Mouse (Mus musculus) cerebellum, adult (tissue): ENCODE data around the gene Cd59a.
A peak's percentile ranks its signal among the peaks of the same experiment; 100 is the strongest.
"Not testable (repeated sequence)": the region's sequence is repeated elsewhere in the genome, so short reads cannot be mapped to it uniquely, and the experiment has no call there.

ENCODE experiments used
- ATAC-seq: cut with Nextera tagmentation; 2 replicates; pipeline ENCODE4 v1.9.2; 2017; ENCODE audit warnings: mild to moderate bottlenecking, moderate library complexity, mixed read lengths; ENCODE audit not compliant: insufficient number of reproducible peaks, low FRiP score, low TSS enrichment

The Cd59a gene

GRCm38 (mm10) chr2:104104800-104105199, 9.2 kb downstream of the Cd59a start:
- no peak for ATAC-seq

DNA sequence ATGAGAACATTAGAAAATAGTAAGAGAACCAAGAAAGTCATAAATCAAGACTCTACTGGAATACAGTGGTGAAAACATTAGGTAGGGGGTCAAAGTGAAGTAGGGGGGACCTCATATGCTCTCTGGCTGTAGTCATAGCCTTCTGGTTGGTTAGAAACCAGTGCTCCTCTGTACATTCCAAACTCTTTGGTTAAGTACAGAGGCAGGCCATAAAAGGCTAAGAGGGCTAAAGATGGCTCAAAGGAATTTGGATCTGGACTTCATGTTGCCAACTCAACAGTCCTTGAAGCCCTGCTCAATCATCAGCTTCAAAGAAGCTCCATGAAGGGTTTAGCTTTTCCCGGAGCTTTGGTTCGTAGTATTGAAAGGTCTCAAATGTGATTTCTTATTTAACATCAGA, 13.4 kb downstream of the Cd59a start:
- ATAC-seq, result not testable (repeated sequence)

- no peak for ATAC-seq
Observed at GRCm38 (mm10) chr2:104109528-104109927, 13.9 kb downstream of the Cd59a start.

- no peak for ATAC-seq
Observed at GRCm38 (mm10) chr2:104110031-104110430, 14.4 kb downstream of the Cd59a start.

GRCm38 (mm10) chr2:104111170-104111797, 15.7 kb downstream of the Cd59a start:
- ATAC-seq, result not testable (repeated sequence)

- not testable (repeated sequence) for ATAC-seq
Observed at GRCm38 (mm10) chr2:104113563-104113962, 18.0 kb downstream of the Cd59a start.

DNA sequence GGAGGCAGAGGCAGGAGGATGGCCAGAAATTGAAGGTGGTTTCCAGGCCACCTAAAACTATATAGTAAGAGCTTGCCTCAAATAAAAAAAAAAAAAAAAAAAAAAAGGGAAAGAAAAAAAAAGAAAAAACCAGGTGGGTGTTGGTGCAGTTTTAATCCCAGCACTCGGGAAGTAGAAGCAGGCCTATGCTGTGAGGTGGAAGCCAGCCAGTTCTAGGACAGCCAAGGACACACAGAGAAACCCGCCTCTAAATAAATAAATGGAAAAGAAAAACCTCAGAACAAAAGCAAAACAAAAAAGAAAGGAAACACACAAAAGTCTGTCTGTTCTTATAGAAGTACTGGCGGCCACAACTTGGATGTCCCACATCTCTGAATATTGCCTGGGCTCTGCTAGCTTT, 19.3 kb downstream of the Cd59a start:
- ATAC-seq, result no peak

GRCm38 (mm10) chr2:104117173-104117572, 21.6 kb downstream of the Cd59a start:
- ATAC-seq, result not testable (repeated sequence)

DNA sequence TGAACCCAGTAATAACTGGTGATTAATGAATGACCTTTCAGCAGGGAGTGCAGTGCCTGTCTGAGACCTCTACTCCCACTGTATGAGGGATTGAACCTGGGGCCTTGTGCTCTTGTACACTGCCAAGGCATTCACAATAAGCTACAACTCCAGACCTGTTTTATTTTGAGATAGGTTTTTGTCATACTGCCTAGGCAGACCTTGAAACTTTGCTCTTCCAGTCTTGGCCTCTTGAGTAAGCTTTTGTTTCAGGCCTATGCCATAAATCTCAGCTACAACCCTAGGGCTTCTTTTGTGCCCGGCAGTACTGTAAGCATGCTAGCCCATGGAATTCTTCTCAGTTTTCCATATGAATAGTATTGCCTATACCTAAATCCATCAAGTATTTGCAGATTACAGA, 23.5 kb downstream of the Cd59a start:
- no peak for ATAC-seq

- ATAC-seq, result no peak
Observed at GRCm38 (mm10) chr2:104120312-104120711, 24.7 kb downstream of the Cd59a start.

DNA sequence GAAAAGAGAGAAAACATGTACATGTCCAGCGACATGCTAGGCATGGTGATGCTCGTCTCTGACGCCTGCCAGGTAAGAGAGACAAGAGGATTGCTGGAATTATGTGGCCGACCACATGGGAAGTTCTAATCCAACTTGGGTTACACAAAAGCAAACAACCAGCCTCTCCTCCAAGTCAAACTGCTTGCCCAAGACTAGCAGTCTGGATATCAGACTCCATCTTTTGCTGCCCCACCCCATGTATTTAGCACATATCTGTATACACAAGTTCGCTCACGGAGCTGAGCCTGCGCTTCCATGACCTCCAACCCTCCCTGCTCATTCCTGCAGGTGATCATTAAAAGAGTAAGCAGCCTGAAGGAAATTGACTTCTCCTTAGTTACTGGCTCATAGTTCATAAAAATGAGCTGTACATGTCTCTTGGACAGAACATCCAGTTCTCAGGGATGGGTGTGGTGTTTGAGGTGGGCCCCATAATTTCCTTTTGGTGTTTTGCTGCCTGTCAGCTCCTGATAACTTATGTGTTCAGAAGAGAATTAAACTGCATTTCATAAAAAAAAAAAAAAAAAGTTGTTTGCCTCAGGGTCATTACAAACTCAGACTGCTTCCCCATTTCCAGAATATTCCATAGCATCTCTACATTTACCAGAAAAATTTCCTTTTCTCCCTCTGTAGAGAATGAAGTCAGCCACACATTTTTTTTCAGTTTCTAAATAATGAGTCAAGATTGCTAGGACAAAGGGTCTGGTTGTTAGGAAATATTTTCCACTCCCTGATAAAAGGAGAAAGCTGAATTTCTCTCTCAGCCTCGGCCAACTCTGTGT, 26.3 kb downstream of the Cd59a start:
- ATAC-seq, result no peak

DNA sequence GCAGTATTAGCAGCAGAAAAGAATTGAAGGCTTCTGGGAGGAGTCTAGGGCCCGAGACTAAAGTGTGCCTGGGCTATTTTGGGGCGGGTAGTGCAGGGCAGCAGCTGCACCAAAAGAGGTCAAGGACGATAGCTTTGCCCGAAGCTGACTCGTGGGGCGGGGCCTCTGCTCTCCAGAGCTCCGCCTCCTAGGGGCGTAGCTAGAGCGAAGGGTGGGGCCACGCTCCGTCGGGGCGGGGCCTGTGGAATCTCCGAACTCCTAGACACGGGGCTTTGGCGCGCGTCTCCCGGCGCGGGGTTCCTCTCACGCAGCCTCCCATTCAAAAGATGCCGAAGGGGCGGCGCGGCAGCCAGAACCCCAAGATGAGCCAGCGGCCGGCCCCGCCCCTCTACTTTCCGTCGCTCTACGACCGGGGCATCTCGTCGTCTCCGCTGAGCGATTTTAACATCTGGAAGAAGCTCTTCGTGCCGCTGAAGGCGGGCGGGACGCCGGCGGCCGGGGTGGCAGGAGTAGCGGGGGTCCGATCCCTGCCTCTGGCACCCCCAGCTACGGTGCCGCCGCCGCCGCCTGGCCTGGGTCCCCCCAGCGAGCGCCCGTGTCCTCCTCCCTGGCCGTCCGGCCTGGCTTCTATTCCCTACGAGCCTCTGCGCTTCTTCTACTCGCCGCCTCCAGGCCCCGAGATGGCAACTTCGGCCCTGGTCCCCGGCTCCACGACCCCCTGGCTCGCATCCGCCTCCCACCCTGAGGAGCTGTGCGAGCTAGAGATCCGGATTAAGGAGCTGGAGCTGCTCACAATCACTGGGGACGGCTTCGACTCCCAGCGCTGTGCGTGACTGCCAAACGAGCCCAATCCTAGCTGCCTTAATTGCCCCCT, 27.1 kb downstream of the Cd59a start, which contains the start of gene A930018P22Rik:
Gene A930018P22Rik (plus strand): TSS at position 265 of the 874 bp plus-strand sequence.
- ATAC-seq, result peak; percentile 86

DNA sequence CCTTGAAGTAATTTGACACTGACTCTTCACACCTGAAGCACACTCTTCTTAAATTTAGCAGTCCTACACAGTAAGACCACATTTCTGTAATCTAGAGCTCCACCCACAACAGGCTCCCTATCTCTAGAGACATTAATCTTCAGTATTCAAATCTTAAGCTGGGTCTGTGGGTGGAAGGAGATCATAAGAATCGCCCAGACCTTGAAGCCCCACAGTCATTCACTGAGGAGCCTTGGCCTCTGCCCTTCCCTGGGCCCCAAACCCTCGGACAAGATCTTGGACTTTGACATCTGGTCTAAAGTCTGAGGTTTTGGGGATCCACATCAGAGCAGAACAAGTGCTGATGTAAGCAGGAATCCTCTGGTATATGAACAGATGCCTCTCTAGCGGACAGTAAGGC, 27.9 kb downstream of the Cd59a start:
- ATAC-seq, result no peak

GRCm38 (mm10) chr2:104124071-104124470, 28.5 kb downstream of the Cd59a start:
- no peak for ATAC-seq

- no peak for ATAC-seq
Observed at GRCm38 (mm10) chr2:104128803-104129531, 33.4 kb downstream of the Cd59a start.

- no peak for ATAC-seq
Observed at GRCm38 (mm10) chr2:104130165-104130564, 34.6 kb downstream of the Cd59a start.

GRCm38 (mm10) chr2:104130969-104131368, 35.4 kb downstream of the Cd59a start:
- no peak for ATAC-seq

DNA sequence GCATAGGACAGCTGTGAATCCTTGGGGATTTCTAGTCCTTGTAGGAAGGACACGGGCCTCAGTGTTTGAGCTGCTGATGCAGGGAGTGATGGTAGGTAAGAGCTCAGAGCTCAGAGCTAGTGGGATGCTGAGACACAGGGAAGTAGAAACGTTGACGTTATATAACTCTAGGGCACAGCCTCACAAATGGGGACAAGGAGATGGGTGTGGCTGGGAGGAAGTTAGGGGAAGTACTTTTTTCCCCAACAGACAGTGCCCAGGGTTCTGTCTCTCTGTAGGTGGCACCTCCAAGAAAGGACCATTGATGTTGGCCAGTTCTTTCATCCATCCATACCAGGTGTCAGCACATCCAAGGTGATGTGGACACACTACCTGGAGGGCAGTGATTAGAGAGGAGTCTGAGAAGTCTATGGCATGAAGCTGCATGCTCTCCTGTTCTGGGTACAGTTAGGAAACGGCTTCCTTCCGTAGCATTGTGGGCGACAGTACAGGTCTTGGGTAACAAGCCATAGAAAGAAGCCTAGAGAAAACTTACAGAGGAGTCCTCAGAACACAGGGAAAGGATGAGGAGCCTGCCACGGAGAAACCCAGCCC, 36.8 kb downstream of the Cd59a start:
- no peak for ATAC-seq

DNA sequence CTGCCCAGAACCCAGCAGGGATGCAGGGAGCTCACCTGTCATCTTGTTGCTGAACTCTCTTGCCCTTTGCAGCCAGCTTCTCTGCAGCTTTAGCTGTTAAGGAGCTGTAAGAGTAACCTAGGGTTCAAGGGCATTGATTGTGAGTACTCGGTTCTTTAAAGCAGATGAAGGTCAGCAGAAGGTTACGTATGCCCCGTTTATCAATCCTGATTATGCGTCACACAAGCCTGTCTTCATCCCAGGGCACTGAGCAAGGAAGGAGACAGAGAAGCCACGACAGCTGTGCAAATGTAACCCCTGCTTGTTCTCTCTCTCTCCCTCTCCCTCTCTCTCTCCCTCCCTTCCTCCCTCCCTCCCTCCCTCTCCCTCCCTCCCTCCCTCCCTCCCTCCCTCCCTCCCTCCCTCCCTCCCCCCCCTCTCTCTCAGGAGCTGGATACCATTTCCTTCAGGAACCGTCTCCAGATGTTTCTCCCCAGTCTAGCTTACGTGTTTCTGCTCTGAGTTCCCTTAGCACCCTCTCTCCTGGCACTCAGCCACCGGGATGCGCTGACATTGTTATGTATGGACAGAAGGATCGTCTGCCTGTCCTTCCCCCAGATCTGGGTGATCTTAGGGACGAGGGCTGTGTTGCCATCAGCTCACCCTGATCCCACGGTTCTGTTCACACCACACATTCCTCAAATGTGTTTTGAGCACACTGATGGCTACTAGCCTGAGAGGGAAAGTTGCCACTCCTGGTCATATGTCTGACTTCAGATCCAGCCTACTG, 37.6 kb downstream of the Cd59a start:
- no peak for ATAC-seq
